Mouse (Mus musculus): ENCODE data around the gene Ska3. TPM values are rescaled to one million over a fixed set of nuclear protein-coding genes. Genes with fewer than 3 reads are reported as not detected.

The Ska3 gene
- polyA plus RNA-seq, 1 experiment: 4.1 TPM

GRCm38 (mm10) chr14:57797991-57798931 is 27.7 kb downstream of the Ska3 start, which contains the start of gene Sap18:
TSS of gene Sap18 (plus strand) at chr14:57798180.
- peaks cover 28% of the 10 kb centered on the region for H3K4me1 ChIP-seq
- peaks cover 32% of the 10 kb centered on the region for H3K36me3 ChIP-seq (replicated peaks; ENCODE audit: low read length)
- no peak for TF ChIP-seq FLI1 (IDR thresholded peaks at IDR 0.05; ENCODE audit: low read length)
- TF ChIP-seq GATA1 (IDR thresholded peaks at IDR 0.05; ENCODE audit: borderline replicate concordance, low read length): no peak
- peak within 1 kb of the TSS; percentile 100 for H3K4me3 ChIP-seq (replicated peaks)
- no peaks in the 10 kb centered on the region for H3K9me3 ChIP-seq
- no peaks in the 10 kb centered on the region for H3K27me3 ChIP-seq (replicated peaks)

- H3K36me3 ChIP-seq (replicated peaks; ENCODE audit: low read length): peaks cover 25% of the 10 kb centered on the region
- H3K9me3 ChIP-seq: no peaks in the 10 kb centered on the region
- peaks cover 24% of the 10 kb centered on the region for H3K4me1 ChIP-seq
- peak overlapping the region; percentile 100 for H3K4me3 ChIP-seq (replicated peaks)
- TF ChIP-seq FLI1 (IDR thresholded peaks at IDR 0.05; ENCODE audit: low read length) (no peak), GATA1 (IDR thresholded peaks at IDR 0.05; ENCODE audit: borderline replicate concordance, low read length) (no peak)
- no peaks in the 10 kb centered on the region for H3K27me3 ChIP-seq (replicated peaks)
Observed at GRCm38 (mm10) chr14:57797551-57797950, 28.4 kb downstream of the Ska3 start.

- Histone ChIP-seq H3K4me1 (no peaks in the 10 kb centered on the region), H3K4me3 (replicated peaks) (no peak overlapping the region), H3K36me3 (replicated peaks; ENCODE audit: low read length) (no peaks in the 10 kb centered on the region), H3K27me3 (replicated peaks) (no peaks in the 10 kb centered on the region), H3K9me3 (no peaks in the 10 kb centered on the region)
- TF ChIP-seq FLI1 (IDR thresholded peaks at IDR 0.05; ENCODE audit: low read length): no peak
- TF ChIP-seq GATA1 (IDR thresholded peaks at IDR 0.05; ENCODE audit: borderline replicate concordance, low read length): no peak
Observed at GRCm38 (mm10) chr14:57791171-57791570, 34.8 kb downstream of the Ska3 start.

GRCm38 (mm10) chr14:57789759-57790158 is 36.2 kb downstream of the Ska3 start:
- Histone ChIP-seq H3K4me1 (no peaks in the 10 kb centered on the region), H3K27me3 (replicated peaks) (no peaks in the 10 kb centered on the region), H3K4me3 (replicated peaks) (no peak overlapping the region), H3K9me3 (no peaks in the 10 kb centered on the region), H3K36me3 (replicated peaks; ENCODE audit: low read length) (no peaks in the 10 kb centered on the region)
- no peak for TF ChIP-seq FLI1 (IDR thresholded peaks at IDR 0.05; ENCODE audit: low read length)

- no peak overlapping the region for H3K4me3 ChIP-seq (replicated peaks)
- no peaks in the 10 kb centered on the region for H3K36me3 ChIP-seq (replicated peaks; ENCODE audit: low read length)
- no peaks in the 10 kb centered on the region for H3K27me3 ChIP-seq (replicated peaks)
- no peaks in the 10 kb centered on the region for H3K9me3 ChIP-seq
- TF ChIP-seq GATA1 (IDR thresholded peaks at IDR 0.05; ENCODE audit: borderline replicate concordance, low read length) (no peak), FLI1 (IDR thresholded peaks at IDR 0.05; ENCODE audit: low read length) (no peak)
- H3K4me1 ChIP-seq: no peaks in the 10 kb centered on the region
Observed at GRCm38 (mm10) chr14:57789311-57789710, 36.7 kb downstream of the Ska3 start.

- Histone ChIP-seq H3K4me3 (replicated peaks) (no peak overlapping the region), H3K9me3 (no peaks in the 10 kb centered on the region), H3K4me1 (no peaks in the 10 kb centered on the region), H3K27me3 (replicated peaks) (no peaks in the 10 kb centered on the region), H3K36me3 (replicated peaks; ENCODE audit: low read length) (no peaks in the 10 kb centered on the region)
- TF ChIP-seq FLI1 (IDR thresholded peaks at IDR 0.05; ENCODE audit: low read length) (no peak), GATA1 (IDR thresholded peaks at IDR 0.05; ENCODE audit: borderline replicate concordance, low read length) (no peak)
Observed at GRCm38 (mm10) chr14:57787406-57787805, 38.6 kb downstream of the Ska3 start.

- H3K9me3 ChIP-seq: no peaks in the 10 kb centered on the region
- H3K27me3 ChIP-seq (replicated peaks): no peaks in the 10 kb centered on the region
- TF ChIP-seq GATA1 (IDR thresholded peaks at IDR 0.05; ENCODE audit: borderline replicate concordance, low read length): no peak
- TF ChIP-seq FLI1 (IDR thresholded peaks at IDR 0.05; ENCODE audit: low read length): no peak
- H3K36me3 ChIP-seq (replicated peaks; ENCODE audit: low read length): no peaks in the 10 kb centered on the region
- no peak overlapping the region for H3K4me3 ChIP-seq (replicated peaks)
- H3K4me1 ChIP-seq: peaks cover 24% of the 10 kb centered on the region
Observed at GRCm38 (mm10) chr14:57772157-57772815, 53.7 kb downstream of the Ska3 start.

- Histone ChIP-seq H3K9me3 (no peaks in the 10 kb centered on the region), H3K4me1 (peaks cover 24% of the 10 kb centered on the region), H3K4me3 (replicated peaks) (no peak overlapping the region), H3K36me3 (replicated peaks; ENCODE audit: low read length) (no peaks in the 10 kb centered on the region), H3K27me3 (replicated peaks) (peaks cover 2% of the 10 kb centered on the region)
- TF ChIP-seq FLI1 (IDR thresholded peaks at IDR 0.05; ENCODE audit: low read length) (no peak), GATA1 (IDR thresholded peaks at IDR 0.05; ENCODE audit: borderline replicate concordance, low read length) (no peak)
Observed at GRCm38 (mm10) chr14:57769102-57769501, 56.9 kb downstream of the Ska3 start.

GRCm38 (mm10) chr14:57760447-57761412 is 65.3 kb downstream of the Ska3 start:
- TF ChIP-seq FLI1 (IDR thresholded peaks at IDR 0.05; ENCODE audit: low read length): no peak
- TF ChIP-seq GATA1 (IDR thresholded peaks at IDR 0.05; ENCODE audit: borderline replicate concordance, low read length): no peak
- H3K4me3 ChIP-seq (replicated peaks): no peak overlapping the region
- H3K27me3 ChIP-seq (replicated peaks): peaks cover 9% of the 10 kb centered on the region
- peaks cover 17% of the 10 kb centered on the region for H3K4me1 ChIP-seq
- H3K9me3 ChIP-seq: no peaks in the 10 kb centered on the region
- H3K36me3 ChIP-seq (replicated peaks; ENCODE audit: low read length): no peaks in the 10 kb centered on the region

Data from megakaryocyte, embryonic 14.5 days (primary cell).